Mouse (Mus musculus) neural tube, embryonic 14.5 days (tissue): ENCODE measurements around the gene 4930513O06Rik. TPM values are rescaled to one million over a fixed set of nuclear protein-coding genes. Genes with fewer than 3 reads are reported as not detected.

Source experiments
- ATAC-seq: fragments of 200-750 bp; cut with Nextera tagmentation; 2 replicates; pipeline ENCODE4 v1.8.0; 2017; ENCODE audit warnings: low read depth, mild to moderate bottlenecking, moderate TSS enrichment, moderate library complexity
- H3K27ac ChIP-seq: fragments of 300-500 bp; sonication (generic); 2 replicates; pipeline ENCODE4 v1.5.1; 2014; ENCODE audit warnings: low read depth, mild to moderate bottlenecking, control low read depth, low read length, moderate library complexity, mixed read lengths
- H3K27me3 ChIP-seq: fragments of 300-500 bp; sonication (generic); 2 replicates; pipeline ENCODE4 v1.6.1; 2014; ENCODE audit warnings: low read length; ENCODE audit not compliant: control insufficient read depth, insufficient read depth
- H3K36me3 ChIP-seq: fragments of 300-500 bp; sonication (generic); 2 replicates; pipeline ENCODE4 v1.6.1; 2014; ENCODE audit warnings: low read length, mixed read lengths; ENCODE audit not compliant: control insufficient read depth, insufficient read depth
- H3K4me1 ChIP-seq: fragments of 300-500 bp; sonication (generic); 2 replicates; pipeline ENCODE4 v1.6.1; 2014; ENCODE audit warnings: low read length; ENCODE audit not compliant: control insufficient read depth, insufficient read depth
- H3K4me2 ChIP-seq: fragments of 300-500 bp; sonication (generic); 2 replicates; pipeline ENCODE4 v1.6.1; 2014; ENCODE audit warnings: mild to moderate bottlenecking, low read depth, low read length, control low read depth
- H3K4me3 ChIP-seq: fragments of 300-500 bp; sonication (generic); 2 replicates; pipeline ENCODE4 v1.5.1; 2014; ENCODE audit warnings: low read depth, low read length, control low read depth, mixed read lengths
- H3K9ac ChIP-seq: fragments of 300-500 bp; sonication (generic); replicated peaks from 2 replicates; pipeline ENCODE4 v1.6.1; 2014; ENCODE audit warnings: low read depth, mild to moderate bottlenecking, control low read depth, low read length, mixed read lengths
- H3K9me3 ChIP-seq: fragments of 300-500 bp; sonication (generic); 2 replicates; pipeline ENCODE4 v1.6.1; 2016; ENCODE audit warnings: low read length; ENCODE audit not compliant: control insufficient read depth
- WGBS: fragments of 180-500 bp; shearing (Covaris S2); extraction: QIAGEN DNeasy Blood & Tissue Kit; methylation state at CpG from one replicate; pipeline ENCODE4 v1.1.7; 2014; 5-methylcytosine and 5-hydroxymethylcytosine counted together
- polyA plus RNA-seq: library from polyadenylated mRNA; unstranded; fragments of >200 nt; fragmentation: Nextera tagmentation; extraction: Ambion mirVana; gene quantifications from 2 replicates; pipeline ENCODE4 v1.2.1, GENCODE M21; 2014

The 4930513O06Rik gene
- polyA plus RNA-seq, 1 experiment from 2014 or later, result not detected

- ATAC-seq, result no peak
- Histone ChIP-seq H3K4me1 (no peaks in the 10 kb centered on the region), H3K4me3 (no peak overlapping the region), H3K27me3 (no peaks in the 10 kb centered on the region), H3K27ac (no peak overlapping the region), H3K36me3 (no peaks in the 10 kb centered on the region), H3K9me3 (no peaks in the 10 kb centered on the region), H3K4me2 (no peak overlapping the region), H3K9ac (no peak overlapping the region)
- 73% methylated on average over 4 of the region's 4 CpGs for WGBS
Observed at GRCm38 (mm10) chrX:139134031-139134430, 48.0 kb downstream of the 4930513O06Rik start.

Other genes with a start within 250 kb of the 4930513O06Rik start
- gene Nrk, start 171.8 kb upstream of the 4930513O06Rik start, polyA plus RNA-seq, result 0.51 and 1.2 TPM in 2 replicates
- gene Serpina7, start 1.0 kb upstream of the 4930513O06Rik start, polyA plus RNA-seq, result not detected in 2 replicates
- gene 4933428M09Rik, start 93.0 kb downstream of the 4930513O06Rik start, polyA plus RNA-seq, result not detected in 2 replicates
- 10.9 and 12.8 TPM in 2 replicates for gene Mum1l1, start 123.8 kb downstream of the 4930513O06Rik start, polyA plus RNA-seq
- gene Trap1a, start 247.4 kb downstream of the 4930513O06Rik start, polyA plus RNA-seq, result not detected in 2 replicates